8 mouse cellular contexts compared by ENCODE assay signal in the genomic region with DNA sequence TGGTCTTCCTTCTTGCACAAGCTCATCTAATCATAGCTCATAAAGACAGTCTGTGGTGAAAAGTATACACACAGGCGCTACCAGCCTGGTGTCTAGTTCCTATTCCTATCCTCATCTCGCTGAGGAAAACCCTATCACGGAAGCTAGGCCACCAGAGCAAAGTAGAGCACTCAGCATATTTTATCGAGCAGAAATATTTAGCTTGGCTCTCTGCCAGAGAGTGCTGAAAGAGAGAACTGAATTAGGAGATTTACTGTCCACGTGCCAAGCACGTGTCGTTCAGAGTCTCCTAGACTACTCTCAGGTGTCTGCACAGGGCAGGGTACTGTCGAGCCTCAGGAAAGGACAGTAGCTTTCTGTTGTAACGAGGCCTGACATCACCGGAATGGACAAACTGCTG. TPM values are rescaled to one million over a fixed set of nuclear protein-coding genes. Genes with fewer than 3 reads are reported as not detected.
DNase-seq lines count a peak whose midpoint lies in the region; ATAC-seq and TF ChIP-seq lines count a peak whose summit lies in the region.

No protein-coding gene starts in this region.

- peak; percentile 65 to 72 for TF ChIP-seq EP300 in MEL (IDR thresholded peaks at IDR 0.05; ENCODE audit: low read depth in 1 of 2, low read length in 2 of 2)

- TF ChIP-seq CTCF in MEL (IDR thresholded peaks at IDR 0.05 in 2 of 3, conservative IDR thresholded peaks at IDR 0.05 in 1 of 3; ENCODE audit: control insufficient read depth in 1 of 3, insufficient read depth in 1 of 3, low read depth in 2 of 3, low read length in 3 of 3, poor library complexity in 1 of 3, severe bottlenecking in 1 of 3) = no peak

- H3K4me2 ChIP-seq in forebrain, embryonic 13.5 days = no peak overlapping the region
- no peak overlapping the region for H3K4me2 ChIP-seq in forebrain, embryonic 11.5 days (ENCODE audit: low read depth, low read length, severe bottlenecking)
- H3K4me2 ChIP-seq in heart, embryonic 13.5 days = no peak overlapping the region

- ATAC-seq in forebrain, embryonic 13.5 days = peak; percentile 75
- ATAC-seq in forebrain, embryonic 11.5 days (replicated peaks; ENCODE audit: low FRiP score) = no peak
- peak; percentile 54 for ATAC-seq in heart, embryonic 13.5 days (ENCODE audit: extremely low read depth, insufficient number of reproducible peaks, low FRiP score, low TSS enrichment)

- WGBS in forebrain, embryonic 13.5 days = 36% methylated on average over 10 of the region's 10 CpGs
- 70% methylated on average over 10 of the region's 10 CpGs for WGBS in forebrain, embryonic 11.5 days
- WGBS in heart, embryonic 13.5 days = 15% methylated on average over 10 of the region's 10 CpGs
- WGBS in large intestine, adult 2 months = 12% methylated on average over 10 of the region's 10 CpGs

- H3K27ac ChIP-seq in forebrain, embryonic 13.5 days = no peak overlapping the region
- no peak overlapping the region for H3K27ac ChIP-seq in forebrain, embryonic 11.5 days (ENCODE audit: low read depth, low read length)
- H3K27ac ChIP-seq in MEL (ENCODE audit: control insufficient read depth, low read depth, low read length) = no peak overlapping the region
- H3K27ac ChIP-seq in heart, embryonic 13.5 days (replicated peaks) = no peak overlapping the region

- H3K9ac ChIP-seq in forebrain, embryonic 13.5 days = no peak overlapping the region
- no peak overlapping the region for H3K9ac ChIP-seq in forebrain, embryonic 11.5 days (ENCODE audit: low read length)
- H3K9ac ChIP-seq in MEL (ENCODE audit: control insufficient read depth, low read depth, low read length, poor library complexity, severe bottlenecking) = no peak overlapping the region
- no peak overlapping the region for H3K9ac ChIP-seq in heart, embryonic 13.5 days

- H3K4me1 ChIP-seq in forebrain, embryonic 13.5 days = peaks cover 5% of the 10 kb centered on the region; the same call in 1 of the 2 replicates
- 0 out of 2 replicates have a peak, but pooled peaks cover 2% of the 10 kb centered on the region for H3K4me1 ChIP-seq in forebrain, embryonic 11.5 days (replicated peaks; ENCODE audit: control insufficient read depth, insufficient read depth, low read length)
- peaks cover 4 to 14% of the 10 kb centered on the region in 2 experiments for H3K4me1 ChIP-seq in MEL (ENCODE audit: control insufficient read depth in 1 of 2, insufficient read depth in 2 of 2, low read length in 2 of 2)
- H3K4me1 ChIP-seq in heart, embryonic 13.5 days = peaks cover 23% of the 10 kb centered on the region

- H3K27me3 ChIP-seq in forebrain, embryonic 13.5 days = peaks cover 15% of the 10 kb centered on the region; the same call in 1 of the 2 replicates
- H3K27me3 ChIP-seq in forebrain, embryonic 11.5 days (ENCODE audit: control insufficient read depth, insufficient read depth, low read length) = no peaks in the 10 kb centered on the region
- peaks cover 0 to 2% of the 10 kb centered on the region in 2 experiments; a peak in 1 of 4 replicates for H3K27me3 ChIP-seq in MEL (ENCODE audit: control insufficient read depth in 1 of 2, insufficient read depth in 2 of 2, low read length in 2 of 2)
- peaks cover 82% of the 10 kb centered on the region for H3K27me3 ChIP-seq in heart, embryonic 13.5 days (replicated peaks)

- H3K36me3 ChIP-seq in forebrain, embryonic 13.5 days (ENCODE audit: poor library complexity, severe bottlenecking) = no peaks in the 10 kb centered on the region
- no peaks in the 10 kb centered on the region for H3K36me3 ChIP-seq in forebrain, embryonic 11.5 days (ENCODE audit: control insufficient read depth, insufficient read depth, low read length)
- peaks cover 0 to 12% of the 10 kb centered on the region in 2 experiments; a peak in 2 of 4 replicates for H3K36me3 ChIP-seq in MEL (ENCODE audit: control insufficient read depth in 1 of 2, insufficient read depth in 2 of 2, low read length in 2 of 2)
- no peaks in the 10 kb centered on the region for H3K36me3 ChIP-seq in heart, embryonic 13.5 days

- no peak for DNase-seq in forebrain, embryonic 11.5 days (ENCODE audit: low spot score)
- DNase-seq in MEL (ENCODE audit: low read depth, low spot score) = peak; percentile 91
- DNase-seq in large intestine, adult 2 months (ENCODE audit: low read depth, low spot score) = peak; percentile 63
- no peak for DNase-seq in layer of hippocampus, postnatal 25 days (ENCODE audit: extremely low spot score in 1 of 2, low spot score in 1 of 2)
- DNase-seq in left cerebral cortex, adult 11 months (ENCODE audit: low spot score) = no peak
- no peak for DNase-seq in B cell, adult 2 months

- no peak for TF ChIP-seq RAD21 in MEL (IDR thresholded peaks at IDR 0.05; ENCODE audit: low read depth, low read length)

- no peak overlapping the region for H3K4me3 ChIP-seq in forebrain, embryonic 13.5 days
- H3K4me3 ChIP-seq in forebrain, embryonic 11.5 days (ENCODE audit: low read depth, low read length) = no peak overlapping the region
- no peak overlapping the region for H3K4me3 ChIP-seq in MEL (ENCODE audit: control insufficient read depth in 1 of 2, insufficient read depth in 1 of 2, low read depth in 2 of 2, low read length in 2 of 2)
- no peak overlapping the region for H3K4me3 ChIP-seq in heart, embryonic 13.5 days

- H3K9me3 ChIP-seq in forebrain, embryonic 13.5 days (replicated peaks) = no peaks in the 10 kb centered on the region
- H3K9me3 ChIP-seq in forebrain, embryonic 11.5 days (ENCODE audit: control insufficient read depth, low read length) = no peaks in the 10 kb centered on the region
- no peaks in the 10 kb centered on the region for H3K9me3 ChIP-seq in MEL (replicated peaks; ENCODE audit: insufficient read depth, low read length)
- no peaks in the 10 kb centered on the region for H3K9me3 ChIP-seq in heart, embryonic 13.5 days

- H3K79me2 ChIP-seq in MEL (ENCODE audit: control insufficient read depth, insufficient read depth, low read length, poor library complexity) = no peaks in the 10 kb centered on the region

- no peak for TF ChIP-seq POLR2A in MEL (IDR thresholded peaks at IDR 0.05; ENCODE audit: control insufficient read depth in 1 of 2, insufficient read depth in 1 of 2, low read depth in 1 of 2, low read length in 2 of 2, poor library complexity in 1 of 2)

TF ChIP-seq in MEL, 35 proteins besides CTCF, POLR2A, EP300 and RAD21 (continues in another document):
- TF ChIP-seq NRF1 (IDR thresholded peaks at IDR 0.05; ENCODE audit: insufficient read depth, low read depth, low read length, poor library complexity, severe bottlenecking) (no peak), E2F4 (IDR thresholded peaks at IDR 0.05; ENCODE audit: borderline replicate concordance, low read depth, low read length) (no peak), MAZ (IDR thresholded peaks at IDR 0.05; ENCODE audit: low read depth, low read length) (no peak), NELFE (IDR thresholded peaks at IDR 0.05; ENCODE audit: low read depth, low read length) (no peak), TAL1 (IDR thresholded peaks at IDR 0.05; ENCODE audit: low read length) (no peak), CHD1 (IDR thresholded peaks at IDR 0.05; ENCODE audit: low read depth, low read length) (no peak), HCFC1 (IDR thresholded peaks at IDR 0.05; ENCODE audit: low read depth, low read length) (no peak), MYB (IDR thresholded peaks at IDR 0.05; ENCODE audit: low read depth, low read length) (no peak), SMC3 (IDR thresholded peaks at IDR 0.05; ENCODE audit: low read depth, low read length) (no peak), POLR2AphosphoS5 (IDR thresholded peaks at IDR 0.05; ENCODE audit: borderline replicate concordance, low read depth, low read length) (no peak), CHD2 (IDR thresholded peaks at IDR 0.05; ENCODE audit: low read length) (no peak), SIN3A (IDR thresholded peaks at IDR 0.05; ENCODE audit: low read length) (peak; percentile 82), ZMIZ1 (IDR thresholded peaks at IDR 0.05; ENCODE audit: low read depth, low read length) (no peak), GABPA (IDR thresholded peaks at IDR 0.05; ENCODE audit: low read depth, low read length) (no peak), MEF2A (IDR thresholded peaks at IDR 0.05; ENCODE audit: extremely low read depth, insufficient replicate concordance, low read depth, low read length, poor library complexity, severe bottlenecking) (no peak), USF1 (IDR thresholded peaks at IDR 0.05; ENCODE audit: low read depth, low read length) (peak; percentile 75), TCF12 (IDR thresholded peaks at IDR 0.05; ENCODE audit: low read depth, low read length) (0 out of 2 replicates have a peak, but pooled peaks have one; percentile 43), MAX (IDR thresholded peaks at IDR 0.05; ENCODE audit: low read length) (peak; percentile 100), USF2 (IDR thresholded peaks at IDR 0.05; ENCODE audit: borderline replicate concordance in 1 of 2, insufficient read depth in 1 of 2, low read depth in 1 of 2, low read length in 2 of 2) (no peak), BHLHE40 (IDR thresholded peaks at IDR 0.05; ENCODE audit: borderline replicate concordance, low read depth, low read length) (peak; percentile 98), ETS1 (IDR thresholded peaks at IDR 0.05; ENCODE audit: low read depth, low read length) (peak; percentile 93), MYC (IDR thresholded peaks at IDR 0.05; ENCODE audit: low read depth, low read length) (peak; percentile 100), TBP (IDR thresholded peaks at IDR 0.05; ENCODE audit: low read depth, low read length) (no peak), ELF1 (IDR thresholded peaks at IDR 0.05; ENCODE audit: low read depth, low read length) (peak; percentile 37; the same call in 1 of the 2 replicates), KAT2A (conservative IDR thresholded peaks at IDR 0.05; ENCODE audit: low read depth, low read length) (no peak), ZKSCAN1 (IDR thresholded peaks at IDR 0.05; ENCODE audit: low read depth, low read length) (no peak), POLR2AphosphoS2 (IDR thresholded peaks at IDR 0.05; ENCODE audit: low read length) (no peak), GATA1 (IDR thresholded peaks at IDR 0.05; ENCODE audit: low read depth, low read length) (peak; percentile 37; the same call in 1 of the 2 replicates), JUND (IDR thresholded peaks at IDR 0.05; ENCODE audit: low read depth, low read length) (no peak)

RNA-seq across cellular contexts. Expression of a gene that starts 54.0 kb away (rescaled TPM):
- polyA plus RNA-seq in forebrain, embryonic 13.5 days (2015; fragmentation: Nextera tagmentation; extraction: Ambion mirVana) = 0.55 and 0.59 TPM in 2 replicates
- 0.77 and 1.5 TPM in 2 replicates for polyA plus RNA-seq in forebrain, embryonic 11.5 days (2014; fragmentation: Nextera tagmentation; extraction: Ambion mirVana)
- not detected in 2 replicates for total RNA-seq in MEL (2012; rRNA removed)
- polyA plus RNA-seq in MEL (2012; ENCODE audit: insufficient read depth in 1 of 2, insufficient read length in 2 of 2, low read depth in 1 of 2, low replicate concordance in 2 of 2, missing spikeins in 1 of 2) = under 1 TPM in 1 of 2 experiments, not detected in 1; 0.14 TPM
- 0.34 and 0.67 TPM in 2 replicates for polyA plus RNA-seq in heart, embryonic 13.5 days (2015; fragmentation: Nextera tagmentation; extraction: Ambion mirVana)
- 2.9 and 8.4 TPM in 2 replicates for polyA plus RNA-seq in large intestine, adult 2 months (2012; rRNA removed)
- under 1 TPM; 0.35 to 0.62 TPM for total RNA-seq in layer of hippocampus, postnatal 25 days (2021)

Comparison
In these comparisons a context has a peak if more than half of its experiments do, and no peak if none do; other contexts are left out.
1. DNase-seq: peak in MEL (single experiment) and large intestine, adult 2 months (single experiment); none in forebrain, embryonic 11.5 days (single experiment), layer of hippocampus, postnatal 25 days (0 of 2), left cerebral cortex, adult 11 months (single experiment) and B cell, adult 2 months (0 of 2).